Mouse (Mus musculus) liver, embryonic 14.5 days (tissue): ENCODE measurements around the gene Olfr889. TPM values are rescaled to one million over a fixed set of nuclear protein-coding genes. Genes with fewer than 3 reads are reported as not detected.
"Not testable (repeated sequence)": the region's sequence is repeated elsewhere in the genome, so short reads cannot be mapped to it uniquely, and the experiment has no call there.

ENCODE experiments used
- ATAC-seq: fragments of 200-750 bp; cut with Nextera tagmentation; 2 replicates; pipeline ENCODE4 v1.8.0; 2017; ENCODE audit warnings: moderate number of reproducible peaks, mild to moderate bottlenecking, moderate library complexity; ENCODE audit not compliant: insufficient read depth
- DNase-seq, 3 experiments: peaks; one replicate each; pipeline ENCODE4 v3.0.0-alpha.2; 2012 to 2013; ENCODE audit warnings: low read depth in 3 of 3, low spot score in 3 of 3
- H3K27ac ChIP-seq: fragments of 300-500 bp; sonication (generic); 2 replicates; pipeline ENCODE4 v1.5.1; 2014; ENCODE audit warnings: moderate library complexity, mild to moderate bottlenecking, control low read depth, inconsistent platforms
- H3K27me3 ChIP-seq: fragments of 300-500 bp; sonication (generic); 2 replicates; pipeline ENCODE4 v1.6.1; 2014; ENCODE audit warnings: mild to moderate bottlenecking, low read length, moderate library complexity; ENCODE audit not compliant: control insufficient read depth, insufficient read depth
- H3K36me3 ChIP-seq: fragments of 300-500 bp; sonication (generic); replicated peaks from 2 replicates; pipeline ENCODE4 v1.6.1; 2014; ENCODE audit warnings: low read depth; ENCODE audit not compliant: control insufficient read depth, insufficient read depth
- H3K4me1 ChIP-seq, 2 experiments: fragments of 200-500 bp in 1 of 2; fragments of 300-500 bp in 1 of 2; sonication (generic) in 1 of 2; replicated peaks; 2 replicates each; pipeline ENCODE4 v1.6.1; 2012 to 2014; ENCODE audit warnings: antibody characterized with exemption in 1 of 2, inconsistent platforms in 1 of 2, low read length in 1 of 2; ENCODE audit not compliant: control insufficient read depth in 2 of 2, insufficient read depth in 2 of 2
- H3K4me2 ChIP-seq: fragments of 300-500 bp; sonication (generic); 2 replicates; pipeline ENCODE4 v1.6.1; 2014; ENCODE audit warnings: low read depth, mild to moderate bottlenecking, control low read depth, moderate library complexity
- H3K4me3 ChIP-seq, 2 experiments: fragments of 200-500 bp in 1 of 2; fragments of 300-500 bp in 1 of 2; sonication (generic) in 1 of 2; 2 replicates each; pipeline ENCODE4 v1.5.1; 2012 to 2014; ENCODE audit warnings: low read depth in 2 of 2, low read length in 2 of 2, mild to moderate bottlenecking in 2 of 2, control low read depth in 1 of 2, inconsistent platforms in 1 of 2, moderate library complexity in 1 of 2; ENCODE audit not compliant: insufficient read depth in 1 of 2
- H3K9ac ChIP-seq: fragments of 300-500 bp; sonication (generic); replicated peaks from 2 replicates; pipeline ENCODE4 v1.6.1; 2014; ENCODE audit warnings: mild to moderate bottlenecking, control low read depth, moderate library complexity
- H3K9me3 ChIP-seq: fragments of 300-500 bp; sonication (generic); 2 replicates; pipeline ENCODE4 v1.6.1; 2016; ENCODE audit warnings: low read length, mixed read lengths; ENCODE audit not compliant: control insufficient read depth
- CTCF ChIP-seq: IDR thresholded peaks from 2 replicates; pipeline ENCODE4 v1.5.1; 2016; ENCODE audit warnings: antibody characterized with exemption, low read depth, control low read depth
- EP300 ChIP-seq: IDR thresholded peaks from 2 replicates; pipeline ENCODE4 v1.6.1; 2016; ENCODE audit warnings: antibody characterized with exemption, low read depth
- WGBS: fragments of 180-500 bp; shearing (Covaris S2); extraction: QIAGEN DNeasy Blood & Tissue Kit; methylation state at CpG from one replicate; pipeline ENCODE4 v1.1.7; 2014; ENCODE audit not compliant: insufficient replicate concordance; 5-methylcytosine and 5-hydroxymethylcytosine counted together
- polyA plus RNA-seq, 2 experiments: library from polyadenylated mRNA; depleted of rRNA in 1 of 2; stranded (reverse) in 1 of 2; unstranded in 1 of 2; fragments of >200 nt; fragmentation: Nextera tagmentation in 1 of 2; extraction: Ambion mirVana in 1 of 2; gene quantifications; 2 replicates each; pipeline versions ENCODE4 v1.2.1 to v1.2.3; 2012 to 2014

Olfr889 gene
- 0.01 TPM in 2 replicates for polyA plus RNA-seq (2012; rRNA removed)
- polyA plus RNA-seq (2014; fragmentation: Nextera tagmentation; extraction: Ambion mirVana) = 0.14 and 0.15 TPM in 2 replicates

- no peaks in the 10 kb centered on the region for H3K9me3 ChIP-seq
- no peaks in the 10 kb centered on the region for H3K36me3 ChIP-seq
- no peak for ATAC-seq
- H3K9ac ChIP-seq = no peak within 1 kb of the TSS
- no peak within 1 kb of the TSS for H3K4me3 ChIP-seq
- no peaks in the 10 kb centered on the region for H3K4me1 ChIP-seq
- no peak for TF ChIP-seq EP300
- DNase-seq = no peak
- H3K27me3 ChIP-seq = no peaks in the 10 kb centered on the region
- H3K27ac ChIP-seq = no peak within 1 kb of the TSS
- no peak within 1 kb of the TSS for H3K4me2 ChIP-seq
Measured at GRCm38 (mm10) chr9:38114898-38115297, at the start of gene Olfr889. TSS of gene Olfr889 (plus strand) at chr9:38115198.

- H3K36me3 ChIP-seq = no peaks in the 10 kb centered on the region
- ATAC-seq = no peak
- no peaks in the 10 kb centered on the region for H3K27me3 ChIP-seq
- no peak within 1 kb of the TSS for H3K9ac ChIP-seq
- H3K9me3 ChIP-seq = no peaks in the 10 kb centered on the region
- H3K4me1 ChIP-seq = no peaks in the 10 kb centered on the region
- no peak within 1 kb of the TSS for H3K4me3 ChIP-seq
- H3K27ac ChIP-seq = no peak within 1 kb of the TSS
- 43% methylated on average over 1 of the region's 1 CpGs for WGBS
- no peak within 1 kb of the TSS for H3K4me2 ChIP-seq
- no peak for DNase-seq
- TF ChIP-seq EP300 (no peak), CTCF (no peak)
Measured at GRCm38 (mm10) chr9:38083772-38084171, 31.2 kb upstream of the Olfr889 start, which contains the start of gene Olfr887. TSS of gene Olfr887 (plus strand) at chr9:38084072.

GRCm38 (mm10) chr9:38107828-38108227 lies 7.2 kb upstream of the Olfr889 start, which contains the start of gene Olfr888:
TSS of gene Olfr888 (plus strand) at chr9:38108128.
- ATAC-seq (no peak), DNase-seq (no peak)
- Histone ChIP-seq H3K9ac (no peak within 1 kb of the TSS), H3K27ac (no peak within 1 kb of the TSS), H3K4me3 (no peak within 1 kb of the TSS), H3K9me3 (no peaks in the 10 kb centered on the region), H3K27me3 (no peaks in the 10 kb centered on the region), H3K4me2 (no peak within 1 kb of the TSS), H3K36me3 (no peaks in the 10 kb centered on the region), H3K4me1 (no peaks in the 10 kb centered on the region)
- 49% methylated on average over 1 of the region's 1 CpGs for WGBS
- TF ChIP-seq CTCF = no peak
- no peak for TF ChIP-seq EP300

- no peak for TF ChIP-seq CTCF
- TF ChIP-seq EP300 = no peak
- no peaks in the 10 kb centered on the region for H3K4me1 ChIP-seq
- H3K27ac ChIP-seq = no peak within 1 kb of the TSS
- H3K36me3 ChIP-seq = no peaks in the 10 kb centered on the region
- DNase-seq = no peak
- no peaks in the 10 kb centered on the region for H3K27me3 ChIP-seq
- H3K9me3 ChIP-seq = no peaks in the 10 kb centered on the region
- H3K4me2 ChIP-seq = no peak within 1 kb of the TSS
- H3K9ac ChIP-seq = no peak within 1 kb of the TSS
- H3K4me3 ChIP-seq = no peak within 1 kb of the TSS
- ATAC-seq = no peak
Measured at GRCm38 (mm10) chr9:38142217-38142616, 27.2 kb downstream of the Olfr889 start, which contains the start of gene Olfr890. TSS of gene Olfr890 (plus strand) at chr9:38142517.

- not testable (repeated sequence) for H3K4me2 ChIP-seq, H3K36me3 ChIP-seq, H3K27ac ChIP-seq, H3K4me3 ChIP-seq, H3K27me3 ChIP-seq, DNase-seq, H3K4me1 ChIP-seq, H3K9me3 ChIP-seq, ATAC-seq, H3K9ac ChIP-seq
- WGBS = 29% methylated on average over 2 of the region's 2 CpGs
Measured at GRCm38 (mm10) chr9:38168341-38168740, 53.3 kb downstream of the Olfr889 start.

Other genes with a start within 250 kb of the Olfr889 start
- gene Olfr145, start 218.5 kb upstream of the Olfr889 start, polyA plus RNA-seq (2012; rRNA removed) = not detected in 2 replicates
- gene Olfr145, start 218.5 kb upstream of the Olfr889 start, polyA plus RNA-seq (2014; fragmentation: Nextera tagmentation; extraction: Ambion mirVana) = not detected in 2 replicates
- gene Olfr878, start 197.4 kb upstream of the Olfr889 start, polyA plus RNA-seq (2012; rRNA removed) = not detected in 2 replicates
- not detected in 2 replicates for gene Olfr878, start 197.4 kb upstream of the Olfr889 start, polyA plus RNA-seq (2014; fragmentation: Nextera tagmentation; extraction: Ambion mirVana)
- not detected in 2 replicates for gene Olfr881, start 123.4 kb upstream of the Olfr889 start, polyA plus RNA-seq (2012; rRNA removed)
- not detected in 2 replicates for gene Olfr881, start 123.4 kb upstream of the Olfr889 start, polyA plus RNA-seq (2014; fragmentation: Nextera tagmentation; extraction: Ambion mirVana)
- gene Olfr883, start 89.4 kb upstream of the Olfr889 start, polyA plus RNA-seq (2012; rRNA removed) = not detected in 2 replicates
- not detected in 2 replicates for gene Olfr883, start 89.4 kb upstream of the Olfr889 start, polyA plus RNA-seq (2014; fragmentation: Nextera tagmentation; extraction: Ambion mirVana)
- not detected in 2 replicates for gene Olfr884, start 68.6 kb upstream of the Olfr889 start, polyA plus RNA-seq (2012; rRNA removed)
- not detected in 2 replicates for gene Olfr884, start 68.6 kb upstream of the Olfr889 start, polyA plus RNA-seq (2014; fragmentation: Nextera tagmentation; extraction: Ambion mirVana)
- gene Olfr885, start 53.9 kb upstream of the Olfr889 start, polyA plus RNA-seq (2012; rRNA removed) = not detected in 2 replicates
- not detected in 2 replicates for gene Olfr885, start 53.9 kb upstream of the Olfr889 start, polyA plus RNA-seq (2014; fragmentation: Nextera tagmentation; extraction: Ambion mirVana)
- gene Olfr887, start 31.1 kb upstream of the Olfr889 start, polyA plus RNA-seq (2012; rRNA removed) = not detected in 2 replicates
- not detected in 2 replicates for gene Olfr887, start 31.1 kb upstream of the Olfr889 start, polyA plus RNA-seq (2014; fragmentation: Nextera tagmentation; extraction: Ambion mirVana)
- not detected in 2 replicates for gene Olfr888, start 7.1 kb upstream of the Olfr889 start, polyA plus RNA-seq (2012; rRNA removed)
- gene Olfr888, start 7.1 kb upstream of the Olfr889 start, polyA plus RNA-seq (2014; fragmentation: Nextera tagmentation; extraction: Ambion mirVana) = not detected in 2 replicates
- gene Olfr890, start 27.3 kb downstream of the Olfr889 start, polyA plus RNA-seq (2012; rRNA removed) = not detected in 2 replicates
- not detected in 2 replicates for gene Olfr890, start 27.3 kb downstream of the Olfr889 start, polyA plus RNA-seq (2014; fragmentation: Nextera tagmentation; extraction: Ambion mirVana)
- not detected in 2 replicates for gene Olfr891, start 65.6 kb downstream of the Olfr889 start, polyA plus RNA-seq (2012; rRNA removed)
- gene Olfr891, start 65.6 kb downstream of the Olfr889 start, polyA plus RNA-seq (2014; fragmentation: Nextera tagmentation; extraction: Ambion mirVana) = not detected in 2 replicates
- gene Olfr893, start 93.2 kb downstream of the Olfr889 start, polyA plus RNA-seq (2012; rRNA removed) = not detected in 2 replicates
- gene Olfr893, start 93.2 kb downstream of the Olfr889 start, polyA plus RNA-seq (2014; fragmentation: Nextera tagmentation; extraction: Ambion mirVana) = not detected in 2 replicates
- not detected in 2 replicates for gene Olfr894, start 102.9 kb downstream of the Olfr889 start, polyA plus RNA-seq (2012; rRNA removed)
- not detected in 2 replicates for gene Olfr894, start 102.9 kb downstream of the Olfr889 start, polyA plus RNA-seq (2014; fragmentation: Nextera tagmentation; extraction: Ambion mirVana)
- gene Olfr143, start 137.6 kb downstream of the Olfr889 start, polyA plus RNA-seq (2012; rRNA removed) = not detected in 2 replicates
- not detected in 2 replicates for gene Olfr143, start 137.6 kb downstream of the Olfr889 start, polyA plus RNA-seq (2014; fragmentation: Nextera tagmentation; extraction: Ambion mirVana)
- not detected in 2 replicates for gene Olfr895, start 152.7 kb downstream of the Olfr889 start, polyA plus RNA-seq (2012; rRNA removed)
- not detected in 2 replicates for gene Olfr895, start 152.7 kb downstream of the Olfr889 start, polyA plus RNA-seq (2014; fragmentation: Nextera tagmentation; extraction: Ambion mirVana)
- not detected in 2 replicates for gene Olfr896-ps1, start 175.9 kb downstream of the Olfr889 start, polyA plus RNA-seq (2012; rRNA removed)
- not detected in 2 replicates for gene Olfr896-ps1, start 175.9 kb downstream of the Olfr889 start, polyA plus RNA-seq (2014; fragmentation: Nextera tagmentation; extraction: Ambion mirVana)
- gene Olfr25, start 213.9 kb downstream of the Olfr889 start, polyA plus RNA-seq (2012; rRNA removed) = not detected in 2 replicates
- not detected in 2 replicates for gene Olfr25, start 213.9 kb downstream of the Olfr889 start, polyA plus RNA-seq (2014; fragmentation: Nextera tagmentation; extraction: Ambion mirVana)
- not detected in 2 replicates for gene Olfr898, start 233.2 kb downstream of the Olfr889 start, polyA plus RNA-seq (2012; rRNA removed)
- gene Olfr898, start 233.2 kb downstream of the Olfr889 start, polyA plus RNA-seq (2014; fragmentation: Nextera tagmentation; extraction: Ambion mirVana) = not detected in 2 replicates